Mouse (Mus musculus) naive thymus-derived CD4-positive, alpha-beta T cell, adult 2 months (primary cell): Measurements from ENCODE around the gene Rsad2.
"Not testable (repeated sequence)": the region's sequence is repeated elsewhere in the genome, so short reads cannot be mapped to it uniquely, and the experiment has no call there.

Source experiments
- DNase-seq: peaks from one replicate; pipeline ENCODE4 v3.0.0-alpha.2; 2011; ENCODE audit warnings: low read depth

Rsad2 gene

DNA sequence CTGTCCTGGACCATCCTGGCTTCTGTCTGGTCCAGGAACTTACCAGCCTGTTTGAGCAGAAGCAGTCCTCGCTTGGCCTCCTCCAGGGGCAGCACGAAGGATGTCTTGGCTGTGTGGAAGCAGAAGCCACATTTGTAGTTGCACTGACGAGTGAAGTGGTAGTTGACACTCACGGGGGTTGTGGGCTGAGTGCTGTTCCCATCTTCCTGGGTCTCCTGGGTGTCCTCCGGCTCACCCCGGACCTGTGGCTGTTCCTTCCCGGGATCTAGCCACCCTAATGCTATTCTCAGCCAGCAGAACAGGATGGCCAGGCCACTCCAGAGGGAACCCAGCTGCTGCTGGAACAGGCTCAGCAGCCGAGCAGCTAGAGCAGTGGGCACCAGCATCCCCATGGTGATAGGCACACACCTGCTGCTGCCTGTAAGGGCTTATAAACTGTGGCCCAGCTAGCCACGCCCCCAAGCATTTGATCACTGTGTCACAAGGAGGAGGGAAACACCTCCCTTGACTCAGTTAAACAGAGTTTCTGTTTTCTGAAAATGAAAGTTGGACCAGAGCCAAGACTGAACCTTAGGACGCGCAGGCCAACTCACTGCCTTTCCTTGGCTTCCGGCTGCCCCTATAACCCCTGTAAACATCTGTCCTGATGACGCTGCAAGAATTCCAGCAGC, at the start of gene Rsad2:
TSS of gene Rsad2 (minus strand) at position 425 of the 671 bp plus-strand sequence.
- DNase-seq: peak; percentile 95

DNA sequence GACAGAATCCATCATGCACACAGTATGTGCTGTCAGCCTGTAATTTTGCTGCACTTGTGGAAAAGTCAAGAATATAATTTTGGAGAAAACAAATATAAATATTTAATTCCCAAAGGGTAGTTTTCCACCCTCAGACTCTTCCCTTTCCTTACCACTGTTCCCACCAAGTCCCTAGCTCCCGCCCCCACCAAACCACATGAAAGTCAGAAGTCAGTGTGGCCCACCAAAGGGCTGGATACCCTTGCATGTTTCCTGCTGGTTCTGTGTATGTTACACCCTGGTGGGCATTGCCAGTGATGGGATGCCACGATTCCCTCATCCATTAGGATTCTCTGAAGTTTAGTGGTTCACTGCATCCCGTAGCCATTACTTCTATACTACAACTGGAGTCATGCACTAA, 44.8 kb upstream of the Rsad2 start:
- no peak for DNase-seq

DNA sequence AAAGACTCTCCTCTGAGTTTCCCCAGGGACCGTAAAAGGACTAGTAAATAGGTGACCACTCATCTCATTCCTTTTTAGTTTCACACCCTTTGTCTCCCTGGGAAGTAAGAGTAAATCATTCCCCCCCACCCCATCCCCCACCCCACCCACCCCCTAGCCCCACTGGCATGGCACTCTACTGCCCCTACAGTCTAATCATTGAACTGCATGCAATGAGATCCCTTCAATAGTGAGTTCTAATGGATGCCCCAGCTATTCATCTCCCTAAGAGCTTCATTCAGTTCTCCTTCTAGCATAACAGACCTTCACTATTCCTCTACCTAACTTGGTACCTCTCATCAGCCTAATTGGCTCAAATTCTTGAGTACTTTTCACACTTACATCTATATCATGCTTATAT, 33.7 kb upstream of the Rsad2 start:
- DNase-seq: peak; percentile 37

DNA sequence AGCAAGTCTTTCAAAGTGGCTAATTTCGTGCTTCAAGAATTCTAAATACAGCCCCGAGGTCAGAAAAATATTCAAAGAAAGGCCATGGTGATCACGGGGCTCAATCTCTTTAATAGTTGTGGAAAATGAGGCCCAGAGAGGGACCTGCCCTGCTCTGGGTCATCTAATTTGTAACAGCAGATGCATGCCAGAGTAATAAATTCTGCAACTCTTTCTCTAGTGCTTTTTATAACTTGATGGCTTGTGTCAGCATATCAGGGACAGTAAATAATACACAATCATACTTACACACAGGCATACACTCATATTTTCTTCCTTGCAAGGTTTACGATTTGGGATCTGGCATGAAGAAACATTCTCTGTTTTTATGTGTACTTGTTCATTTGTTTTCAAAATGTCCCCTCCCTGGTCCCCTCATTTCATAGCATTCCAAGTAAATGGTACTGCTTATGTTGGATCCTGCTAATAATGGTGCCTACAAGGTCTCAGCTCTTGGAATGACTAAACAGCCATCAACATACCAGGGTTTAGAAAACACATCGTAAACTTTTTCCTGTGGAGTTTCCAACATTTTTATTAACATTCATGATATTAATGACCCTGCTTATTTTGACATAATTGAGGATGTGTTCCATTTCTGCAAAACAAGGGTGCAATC, 32.5 kb upstream of the Rsad2 start:
- no peak for DNase-seq

DNA sequence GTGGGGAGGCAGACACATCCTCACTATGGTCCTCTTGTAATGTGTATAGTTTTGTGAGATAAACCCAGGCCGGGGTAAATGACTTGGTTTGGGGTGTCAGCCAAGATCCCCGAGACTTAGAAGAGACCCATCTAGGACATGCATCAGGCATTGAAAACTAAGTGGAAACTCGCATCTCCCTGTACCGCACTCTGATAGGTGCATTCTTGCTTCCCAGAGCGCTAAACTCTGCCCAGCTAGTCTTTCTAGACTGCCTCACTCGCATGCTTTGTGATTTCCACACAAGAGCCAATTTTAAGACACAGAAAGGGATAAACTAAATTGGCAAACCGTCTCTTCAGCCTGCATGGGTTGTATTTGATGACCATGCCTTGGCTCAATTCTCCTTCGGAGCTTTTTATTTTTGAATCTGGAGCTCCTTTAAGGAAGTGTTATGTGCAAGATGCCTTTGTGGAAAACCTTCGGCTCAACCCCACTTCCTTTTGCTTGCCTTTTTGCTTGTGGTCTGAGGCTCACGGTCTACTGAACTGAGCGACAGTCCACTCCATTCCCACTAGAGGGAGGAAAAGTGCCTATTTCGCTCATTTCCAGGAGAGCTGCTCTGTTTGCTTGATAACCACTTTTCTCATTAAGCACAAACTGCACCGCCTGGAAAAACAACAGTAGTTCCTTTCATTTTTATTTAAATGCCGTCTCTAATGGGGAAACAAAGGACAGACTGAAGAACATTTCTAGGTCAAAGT, 31.8 kb upstream of the Rsad2 start:
- DNase-seq: no peak

DNA sequence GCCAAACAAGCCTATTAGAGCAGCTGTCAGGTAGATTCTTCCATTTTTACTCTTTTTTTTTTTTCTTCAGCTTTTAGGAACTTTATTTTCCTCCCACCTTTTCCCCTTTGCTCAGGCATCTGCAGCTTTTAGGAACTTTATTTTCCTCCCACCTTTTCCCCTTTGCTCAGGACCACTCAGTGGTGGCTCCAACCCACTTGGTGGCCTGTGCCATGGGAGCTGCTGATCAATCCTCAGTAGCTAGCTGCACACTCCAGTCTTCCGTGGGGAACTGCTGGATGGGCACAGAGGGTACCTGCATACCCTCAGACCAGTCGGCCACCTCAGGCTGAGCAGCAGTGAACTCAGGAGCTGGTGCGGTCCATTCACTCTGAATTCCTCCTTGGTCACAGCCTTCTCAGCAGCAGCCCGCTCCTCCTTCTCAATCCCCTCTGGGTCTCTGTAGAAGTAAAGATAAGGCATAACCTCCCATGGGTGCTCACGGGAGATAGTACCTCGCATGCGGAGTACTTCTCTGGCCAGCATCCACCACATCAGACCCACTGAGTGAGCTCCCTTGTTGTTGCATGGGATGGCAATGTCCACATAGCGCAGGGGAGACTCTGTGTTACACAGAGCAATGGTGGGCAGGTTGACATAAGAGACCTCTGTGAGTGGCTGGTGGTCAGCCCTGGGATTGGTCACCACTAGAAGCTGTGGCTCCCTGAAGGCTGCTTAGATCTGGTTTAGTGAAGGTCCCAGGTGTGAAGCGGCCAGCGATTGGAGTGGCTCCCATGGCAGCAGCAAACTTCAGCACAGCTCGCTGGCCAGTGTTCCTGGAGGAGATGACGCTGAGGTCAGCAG, 29.7 kb upstream of the Rsad2 start:
- not testable (repeated sequence) for DNase-seq

DNA sequence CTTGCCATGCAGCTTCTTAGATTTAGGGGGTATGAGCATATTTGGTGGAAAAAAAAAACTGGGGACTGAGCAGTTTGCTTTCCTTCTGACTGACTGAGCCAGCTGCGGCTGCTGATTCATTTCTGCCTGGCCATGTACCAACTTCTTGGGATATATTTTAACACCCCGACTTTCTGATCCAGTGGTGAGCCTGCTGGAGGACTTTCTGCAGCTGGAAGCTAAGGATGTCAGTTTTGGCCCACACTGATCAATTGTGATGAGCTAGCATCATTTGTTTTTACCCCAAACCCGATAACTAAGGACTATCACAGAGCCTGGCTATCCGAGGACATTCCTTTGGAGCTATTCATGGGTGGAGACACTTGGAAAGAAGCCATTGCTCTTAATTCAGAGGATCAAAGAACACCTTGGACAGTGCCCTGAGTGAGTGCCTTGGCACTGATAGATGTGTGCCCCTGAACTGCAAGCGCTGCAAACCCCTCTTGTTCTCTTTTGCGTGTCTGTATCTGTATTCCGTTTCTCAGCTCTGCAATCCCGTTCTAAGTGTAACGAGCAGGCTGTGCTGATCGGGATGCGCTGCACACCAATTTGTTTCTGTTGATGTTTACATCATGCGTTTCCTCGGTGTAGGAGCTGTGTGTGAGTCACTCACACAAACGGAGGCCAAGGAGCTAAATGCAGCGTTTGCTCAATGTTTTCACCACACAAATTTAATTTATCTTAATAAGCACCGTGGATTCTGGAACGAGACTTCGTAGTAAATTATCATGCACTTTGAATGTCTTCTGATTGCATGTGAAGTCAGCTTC, 22.1 kb upstream of the Rsad2 start:
- no peak for DNase-seq

DNA sequence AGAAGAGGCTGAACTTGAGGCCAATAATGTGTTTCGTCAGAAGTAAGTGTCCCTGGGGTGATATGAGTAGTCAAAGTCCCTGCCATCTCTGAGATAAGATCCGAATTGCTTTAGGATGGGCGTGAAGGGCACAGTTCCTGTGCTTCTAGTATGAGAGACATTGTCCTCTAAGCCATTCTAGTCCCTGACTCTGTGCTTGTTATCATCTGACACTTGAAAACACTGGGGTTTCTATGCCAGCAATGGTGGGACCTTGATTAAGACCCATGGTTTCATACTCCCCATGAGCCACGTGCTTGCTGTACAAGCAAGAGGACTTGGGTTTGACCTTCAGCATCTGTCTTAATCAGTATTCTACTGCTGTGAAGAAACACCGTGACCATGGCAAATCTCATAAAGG, 20.9 kb upstream of the Rsad2 start:
- no peak for DNase-seq

DNA sequence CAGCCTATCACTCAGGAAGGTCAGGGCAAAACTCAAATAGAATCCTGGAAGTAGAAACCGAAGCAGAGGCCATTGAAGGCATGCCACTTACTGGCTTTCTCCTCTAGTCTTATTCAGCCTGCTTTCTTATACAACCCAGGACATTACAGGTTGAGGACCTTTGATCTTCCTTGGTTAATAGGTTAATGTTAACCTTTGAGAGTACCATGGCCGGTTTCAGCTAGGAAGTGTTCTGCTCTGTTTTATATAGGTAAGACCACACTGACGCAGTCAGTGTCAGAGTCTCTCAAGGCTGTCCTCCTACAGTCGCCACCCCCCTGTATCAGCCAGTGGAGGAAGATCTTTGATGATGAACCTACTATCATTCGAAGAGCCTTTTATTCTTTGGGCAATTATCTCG, 17.5 kb upstream of the Rsad2 start:
- DNase-seq: no peak

DNA sequence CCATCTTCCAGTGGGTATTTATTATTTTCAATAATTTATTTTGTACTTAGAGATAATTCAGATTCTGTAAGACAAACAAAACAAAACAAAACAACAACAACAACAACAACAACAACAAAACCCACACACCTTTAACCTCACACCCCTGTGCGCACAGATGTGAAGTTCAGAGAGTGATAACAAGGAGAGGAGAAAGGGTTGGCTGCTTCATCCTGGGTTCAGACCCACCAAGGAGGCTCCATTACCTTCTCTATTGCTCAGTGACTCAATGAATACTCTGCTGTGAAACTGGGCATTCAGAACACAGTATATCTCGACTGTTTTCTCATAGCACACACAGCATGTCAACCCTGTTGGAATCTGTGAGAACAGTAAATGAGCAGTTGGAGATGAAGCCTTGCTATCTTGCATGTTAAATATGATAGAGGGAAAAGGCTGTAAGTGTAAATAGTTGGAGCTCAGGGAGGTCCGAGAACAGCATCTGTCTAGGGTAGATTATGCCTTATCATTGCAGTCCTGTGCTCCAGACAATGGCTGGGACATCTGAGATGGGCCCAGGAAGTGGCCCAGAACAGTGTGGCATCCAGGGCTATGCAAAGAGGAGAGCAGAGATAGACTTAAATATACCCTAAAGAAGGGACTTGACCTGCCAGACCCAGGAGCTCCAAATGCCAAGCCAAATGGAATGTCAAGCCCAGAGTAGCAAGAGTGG, 16.7 kb upstream of the Rsad2 start:
- DNase-seq: no peak

DNA sequence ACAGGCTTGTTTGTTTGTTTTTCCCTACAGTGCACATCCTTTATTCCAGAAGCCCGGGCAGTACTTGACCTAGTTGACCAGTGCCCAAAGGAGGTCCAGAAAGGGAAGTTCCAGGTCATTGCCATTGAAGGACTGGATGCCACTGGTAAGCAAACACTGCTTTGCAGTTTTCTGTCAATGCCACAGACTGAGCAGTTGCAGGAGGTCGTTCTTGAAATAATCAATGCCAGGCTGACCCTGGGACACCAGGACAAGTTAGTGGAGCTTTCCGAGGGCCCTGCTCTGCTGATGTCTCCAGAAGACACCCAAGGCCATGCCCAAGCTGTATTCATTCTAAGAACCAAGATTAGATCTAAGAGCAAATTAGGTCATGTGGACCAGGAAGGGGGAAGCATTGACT, 15.1 kb upstream of the Rsad2 start:
- no peak for DNase-seq

DNA sequence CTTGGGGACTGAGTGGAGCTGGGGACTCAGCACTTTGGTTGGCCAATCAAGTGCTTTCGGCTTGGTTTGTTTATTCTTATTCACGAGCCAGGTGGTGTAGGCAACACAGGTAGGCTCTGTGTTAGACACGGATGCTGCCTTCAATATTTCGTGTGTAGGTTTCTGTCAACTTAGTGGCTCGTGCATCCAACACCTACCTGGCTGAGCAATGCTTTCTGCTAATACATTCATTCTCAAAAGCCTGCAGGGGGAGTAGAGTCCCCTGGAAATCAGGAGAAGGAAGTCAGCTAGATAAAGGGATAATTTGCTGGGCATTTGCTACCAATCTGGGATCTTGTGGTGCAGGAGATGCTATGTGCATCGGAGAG, 13.8 kb upstream of the Rsad2 start:
- no peak for DNase-seq

DNA sequence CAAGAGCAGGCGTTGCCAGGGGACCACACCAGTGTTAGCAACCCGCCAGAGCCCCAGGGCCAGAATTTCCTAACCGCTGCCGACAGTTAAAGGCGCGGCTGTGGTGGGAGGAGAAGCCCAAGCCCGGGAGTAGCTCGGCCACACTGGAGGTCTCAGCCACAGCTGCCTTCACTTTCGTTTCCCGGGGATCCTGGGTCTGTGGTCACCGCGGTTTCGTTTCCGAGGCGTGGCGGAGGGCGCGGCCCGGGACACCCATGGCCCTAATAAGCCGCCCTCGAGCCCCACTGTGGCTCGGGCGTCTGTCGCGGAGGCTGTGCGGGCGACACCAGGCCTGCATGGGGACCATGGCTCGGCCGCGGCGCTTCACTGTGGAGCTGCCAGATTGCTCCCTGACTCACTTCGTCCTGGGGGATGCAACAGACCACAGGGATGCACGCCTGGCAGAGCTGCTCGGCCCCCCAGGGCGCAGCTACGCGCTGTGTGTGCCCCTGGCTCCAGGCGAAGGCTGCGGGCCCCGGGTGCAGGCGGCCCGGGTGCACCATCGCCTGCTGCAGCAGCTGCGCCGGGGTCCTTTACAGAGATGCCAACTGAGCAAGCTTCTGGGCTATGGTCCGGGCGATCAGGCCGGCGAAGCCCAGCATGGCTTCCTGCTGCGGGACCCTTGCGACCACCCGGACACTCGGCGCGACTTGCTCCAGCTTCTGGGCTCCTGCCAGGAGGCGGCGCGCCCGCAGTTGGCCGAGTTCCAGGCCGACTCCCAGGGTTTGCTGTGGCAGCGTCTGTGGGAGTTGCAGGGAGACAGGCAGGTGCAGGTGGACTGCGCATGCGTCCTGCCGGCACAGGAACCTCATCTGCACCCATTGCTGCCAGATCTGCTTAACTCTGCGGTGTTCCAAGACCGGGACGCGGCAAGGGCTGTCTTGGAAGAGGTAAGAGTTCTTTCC, 13.1 kb upstream of the Rsad2 start, which contains the start of gene Cmpk2:
TSS of gene Cmpk2 (plus strand) at position 107 of the 944 bp plus-strand sequence.
- peak; percentile 88 for DNase-seq

DNA sequence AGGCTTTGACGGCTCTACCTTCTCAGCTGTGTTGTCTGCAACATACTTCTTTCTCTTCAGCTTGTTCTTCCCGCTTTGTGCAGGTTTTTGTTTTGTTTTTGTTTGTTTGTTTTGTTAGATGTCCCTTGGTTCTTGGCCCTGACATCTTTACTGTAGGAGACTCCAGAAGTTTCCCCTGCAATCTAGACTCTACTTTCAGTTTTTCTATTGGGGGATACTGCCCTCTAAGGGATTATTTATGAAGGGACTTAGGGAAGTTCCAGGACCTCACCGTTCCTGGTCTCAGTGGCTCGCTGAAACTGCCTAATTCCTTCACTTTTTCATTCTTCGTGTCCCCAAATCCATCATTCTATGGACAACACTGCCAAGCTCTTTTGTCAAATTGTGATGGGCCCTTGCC, 9.3 kb upstream of the Rsad2 start:
- DNase-seq: no peak

DNA sequence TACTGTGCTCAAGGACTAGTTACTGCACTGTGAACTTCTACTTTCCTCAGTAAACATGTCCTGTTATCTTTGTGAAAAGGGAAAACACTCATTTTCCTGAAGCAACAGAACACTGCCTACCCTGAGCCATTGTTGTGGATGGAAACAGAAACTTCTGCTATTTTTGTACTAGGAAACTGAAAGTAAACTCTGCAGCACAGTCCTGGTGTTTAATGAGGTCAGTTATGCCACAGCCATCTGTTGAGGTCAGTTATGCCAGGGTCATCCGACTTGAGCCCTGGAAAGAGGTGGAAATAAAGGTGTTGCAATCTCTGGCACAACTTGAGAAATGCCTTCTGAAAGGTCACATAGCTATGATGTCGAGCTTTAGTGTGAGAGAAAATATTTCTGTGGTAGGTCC, 3.8 kb upstream of the Rsad2 start:
- no peak for DNase-seq

DNA sequence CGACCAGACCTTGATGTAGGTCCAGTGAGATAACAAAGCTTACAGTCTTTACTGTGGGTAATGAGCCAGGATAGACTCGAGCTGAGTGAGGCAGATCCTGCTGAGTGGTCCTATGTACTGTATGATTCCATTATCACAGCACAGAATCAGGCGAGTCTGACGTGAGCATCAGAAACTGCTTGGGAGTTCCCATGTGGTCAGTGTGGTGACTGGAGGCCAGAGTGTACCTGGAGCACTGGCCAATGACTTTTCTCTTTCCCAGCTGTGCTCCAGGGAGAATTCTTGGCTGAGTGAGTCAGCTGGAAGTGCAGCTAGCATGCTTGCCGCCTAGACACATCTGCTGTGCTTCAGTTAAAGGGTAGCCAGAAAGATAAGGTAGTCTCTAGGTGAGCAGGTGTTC, 1.6 kb downstream of the Rsad2 start:
- DNase-seq: no peak

DNA sequence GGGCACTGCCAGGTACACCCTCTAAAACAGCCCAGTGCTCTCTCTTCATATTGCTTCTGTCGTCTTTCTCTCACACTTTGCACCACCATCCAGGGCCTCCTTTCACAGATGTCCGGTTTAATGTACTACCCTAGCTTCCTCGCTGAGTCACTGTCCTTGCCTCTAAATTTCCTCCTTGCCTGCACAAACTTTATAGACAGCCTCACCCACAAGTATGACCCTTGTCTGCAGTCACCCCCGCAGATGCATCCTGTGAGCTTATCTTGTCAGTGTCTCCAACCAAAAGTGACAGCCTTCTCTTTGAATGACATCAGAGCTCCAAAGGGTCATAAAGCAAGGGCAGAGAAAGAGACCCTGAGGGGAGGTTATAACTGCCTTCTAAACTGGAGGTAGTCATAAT, 3.3 kb downstream of the Rsad2 start:
- DNase-seq: no peak

DNA sequence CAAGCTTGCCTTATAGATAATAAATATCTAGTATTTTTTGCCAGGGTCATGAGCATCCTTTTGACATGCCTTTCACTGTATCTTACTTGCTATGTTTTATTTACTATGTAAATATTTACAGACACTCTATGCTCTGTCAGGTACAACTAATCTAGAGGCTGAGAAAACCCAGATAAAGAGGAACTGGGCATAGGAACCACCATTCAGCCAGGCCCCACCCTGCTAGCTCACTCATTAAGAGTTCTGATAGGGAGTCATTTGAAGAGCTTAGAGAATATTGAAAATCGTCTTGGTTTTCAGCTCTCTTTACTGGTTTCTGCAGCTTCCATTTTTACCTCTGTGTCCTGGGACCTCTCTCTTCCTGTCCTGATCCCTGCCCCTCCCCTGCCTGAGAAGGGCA, 5.1 kb downstream of the Rsad2 start:
- DNase-seq: no peak

DNA sequence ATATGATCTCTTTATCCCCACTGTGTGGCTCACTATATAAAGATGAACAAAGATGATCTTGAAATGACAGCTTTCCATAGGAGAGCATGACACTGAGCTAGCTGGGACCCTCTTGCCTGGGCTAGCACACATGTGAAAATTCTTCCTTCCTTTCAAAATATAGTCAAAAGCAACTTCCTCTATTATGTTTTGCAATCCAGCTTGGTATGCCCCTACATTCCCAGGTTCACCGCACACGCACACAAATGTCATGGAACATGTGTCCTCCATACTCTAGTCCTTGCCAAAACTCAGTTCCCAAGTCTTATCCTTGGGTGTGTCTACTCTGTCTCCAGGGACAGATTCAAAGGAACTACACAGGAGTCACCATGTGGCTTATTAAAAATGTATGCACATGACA, 6.8 kb downstream of the Rsad2 start:
- no peak for DNase-seq
